Mouse (Mus musculus) intestine, embryonic 15.5 days (tissue): ENCODE results near the gene Plxnb1. TPM values are rescaled to one million over a fixed set of nuclear protein-coding genes. Genes with fewer than 3 reads are reported as not detected.

Source experiments
- ATAC-seq: fragments of 200-750 bp; cut with Nextera tagmentation; 2 replicates; pipeline ENCODE4 v1.8.0; 2017; ENCODE audit warnings: moderate TSS enrichment, moderate library complexity
- H3K27ac ChIP-seq: fragments of 300-500 bp; sonication (generic); 2 replicates; pipeline ENCODE4 v1.5.1; 2015; ENCODE audit warnings: mild to moderate bottlenecking, inconsistent platforms
- H3K27me3 ChIP-seq: fragments of 300-500 bp; sonication (generic); replicated peaks from 2 replicates; pipeline ENCODE4 v1.6.1; 2015; ENCODE audit warnings: inconsistent platforms
- H3K36me3 ChIP-seq: fragments of 300-500 bp; sonication (generic); 2 replicates; pipeline ENCODE4 v1.6.1; 2015; ENCODE audit warnings: inconsistent platforms
- H3K4me1 ChIP-seq: fragments of 300-500 bp; sonication (generic); replicated peaks from 2 replicates; pipeline ENCODE4 v1.6.1; 2015; ENCODE audit warnings: inconsistent platforms
- H3K4me2 ChIP-seq: fragments of 300-500 bp; sonication (generic); replicated peaks from 2 replicates; pipeline ENCODE4 v1.6.1; 2015; ENCODE audit warnings: mild to moderate bottlenecking, inconsistent platforms
- H3K4me3 ChIP-seq: fragments of 300-500 bp; sonication (generic); replicated peaks from 2 replicates; pipeline ENCODE4 v1.5.1; 2015; ENCODE audit warnings: inconsistent platforms
- H3K9ac ChIP-seq: fragments of 300-500 bp; sonication (generic); 2 replicates; pipeline ENCODE4 v1.6.1; 2015; ENCODE audit warnings: inconsistent platforms
- H3K9me3 ChIP-seq: fragments of 300-500 bp; sonication (generic); 2 replicates; pipeline ENCODE4 v1.6.1; 2016; ENCODE audit warnings: inconsistent platforms
- WGBS: fragments of 180-500 bp; shearing (Covaris S2); methylation state at CpG from one replicate; pipeline ENCODE4 v1.1.7; 2015; 5-methylcytosine and 5-hydroxymethylcytosine counted together
- polyA plus RNA-seq: library from polyadenylated mRNA; unstranded; fragments of >200 nt; fragmentation: Nextera tagmentation; extraction: Ambion mirVana; gene quantifications from 2 replicates; pipeline ENCODE4 v1.2.1, GENCODE M21; 2015

Plxnb1 gene
- polyA plus RNA-seq = 7.1 TPM in 2 replicates

- Histone ChIP-seq H3K4me2 (peak within 1 kb of the TSS; percentile 85), H3K27ac (peak within 1 kb of the TSS; percentile 98), H3K36me3 (peaks cover 9% of the 10 kb centered on the region; the same call in 1 of the 2 replicates), H3K9me3 (no peaks in the 10 kb centered on the region), H3K4me3 (peak within 1 kb of the TSS; percentile 72), H3K27me3 (no peaks in the 10 kb centered on the region), H3K4me1 (peaks cover 56% of the 10 kb centered on the region), H3K9ac (peak within 1 kb of the TSS; percentile 84)
- ATAC-seq = peak; percentile 75
- under 1% methylated on average over 79 of the region's 102 CpGs for WGBS
These were observed at the start of gene Plxnb1 for GRCm38 (mm10) chr9:109095137-109095982. Gene Plxnb1 (plus strand): TSS chr9:109095389.

GRCm38 (mm10) chr9:109046306-109046705, 48.9 kb upstream of the Plxnb1 start:
- no peaks in the 10 kb centered on the region for H3K9me3 ChIP-seq
- no peaks in the 10 kb centered on the region for H3K27me3 ChIP-seq
- WGBS = 34% methylated on average over 5 of the region's 5 CpGs
- ATAC-seq = no peak; the same call in 1 of the 2 replicates
- no peak overlapping the region for H3K4me2 ChIP-seq
- no peak overlapping the region for H3K9ac ChIP-seq
- H3K4me1 ChIP-seq = peaks cover 2% of the 10 kb centered on the region
- H3K27ac ChIP-seq = no peak overlapping the region
- H3K36me3 ChIP-seq = no peaks in the 10 kb centered on the region
- H3K4me3 ChIP-seq = no peak overlapping the region

DNA sequence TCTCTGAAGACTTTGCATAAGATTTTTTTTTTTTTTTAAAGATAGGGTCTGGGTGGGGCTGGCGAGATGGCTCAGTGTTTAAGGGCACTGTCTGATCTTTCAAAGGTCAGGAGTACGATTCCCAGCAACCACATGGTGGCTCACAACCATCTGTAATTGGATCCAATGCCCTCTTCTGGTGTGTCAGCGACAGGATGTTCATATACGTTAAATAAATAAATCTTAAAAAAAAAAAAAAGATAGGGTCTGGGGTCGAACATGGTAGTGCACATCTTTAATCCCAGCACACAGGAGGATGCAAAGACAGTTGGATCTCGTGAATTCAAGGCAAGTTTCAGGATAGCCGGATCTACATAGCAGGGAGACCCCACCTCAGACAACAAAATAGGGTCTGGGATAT, 45.9 kb upstream of the Plxnb1 start:
- H3K4me2 ChIP-seq = no peak overlapping the region
- 69% methylated on average over 7 of the region's 7 CpGs for WGBS
- H3K27ac ChIP-seq = no peak overlapping the region
- H3K4me1 ChIP-seq = peaks cover 2% of the 10 kb centered on the region; the same call in 1 of the 2 replicates
- H3K4me3 ChIP-seq = no peak overlapping the region
- no peak for ATAC-seq
- H3K9me3 ChIP-seq = no peaks in the 10 kb centered on the region
- H3K36me3 ChIP-seq = no peaks in the 10 kb centered on the region
- no peak overlapping the region for H3K9ac ChIP-seq
- H3K27me3 ChIP-seq = no peaks in the 10 kb centered on the region

DNA sequence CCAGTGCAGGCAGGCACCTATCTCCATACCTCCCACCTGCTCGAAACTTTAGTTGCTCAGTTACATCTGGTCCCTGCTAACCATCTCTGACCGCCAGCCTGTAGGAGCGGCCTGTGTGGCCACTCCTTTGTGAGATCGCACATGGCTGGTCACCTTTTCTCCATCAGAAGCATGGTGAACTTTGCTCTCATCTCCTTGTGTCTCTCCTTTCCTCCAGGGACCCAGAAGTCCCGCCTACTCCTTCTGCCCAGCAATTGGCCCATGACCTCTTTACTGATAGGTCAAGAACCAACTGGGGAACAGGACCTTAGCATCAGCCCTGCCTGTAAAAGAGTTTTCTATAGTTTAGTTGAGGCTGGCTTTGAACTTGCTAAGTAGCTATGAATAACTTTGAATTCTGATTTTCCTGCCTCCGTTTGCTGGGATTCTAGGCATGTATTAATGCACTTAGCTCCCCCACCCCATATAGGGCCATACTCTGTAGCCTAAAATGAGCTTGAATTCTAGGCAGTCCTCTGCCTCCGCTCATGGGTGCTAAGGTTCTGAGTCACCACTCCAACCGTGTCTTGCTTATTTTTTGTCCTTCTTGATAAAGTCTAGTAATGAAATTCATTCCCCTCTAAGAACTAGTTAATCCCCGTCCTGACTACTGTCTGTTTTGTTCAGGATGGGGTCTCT, 45.1 kb upstream of the Plxnb1 start:
- Histone ChIP-seq H3K4me2 (no peak overlapping the region), H3K36me3 (no peaks in the 10 kb centered on the region), H3K9me3 (no peaks in the 10 kb centered on the region), H3K27ac (no peak overlapping the region), H3K9ac (no peak overlapping the region), H3K27me3 (no peaks in the 10 kb centered on the region), H3K4me3 (no peak overlapping the region), H3K4me1 (peaks cover 4% of the 10 kb centered on the region)
- no peak for ATAC-seq
- 73% methylated on average over 9 of the region's 9 CpGs for WGBS

- Histone ChIP-seq H3K4me2 (no peak overlapping the region), H3K9ac (no peak overlapping the region), H3K4me1 (peaks cover 4% of the 10 kb centered on the region), H3K36me3 (no peaks in the 10 kb centered on the region), H3K9me3 (no peaks in the 10 kb centered on the region), H3K27me3 (no peaks in the 10 kb centered on the region), H3K4me3 (no peak overlapping the region), H3K27ac (no peak overlapping the region)
- ATAC-seq = no peak
- WGBS = 71% methylated on average over 3 of the region's 3 CpGs
These were observed 44.6 kb upstream of the Plxnb1 start for GRCm38 (mm10) chr9:109050674-109050997.

DNA sequence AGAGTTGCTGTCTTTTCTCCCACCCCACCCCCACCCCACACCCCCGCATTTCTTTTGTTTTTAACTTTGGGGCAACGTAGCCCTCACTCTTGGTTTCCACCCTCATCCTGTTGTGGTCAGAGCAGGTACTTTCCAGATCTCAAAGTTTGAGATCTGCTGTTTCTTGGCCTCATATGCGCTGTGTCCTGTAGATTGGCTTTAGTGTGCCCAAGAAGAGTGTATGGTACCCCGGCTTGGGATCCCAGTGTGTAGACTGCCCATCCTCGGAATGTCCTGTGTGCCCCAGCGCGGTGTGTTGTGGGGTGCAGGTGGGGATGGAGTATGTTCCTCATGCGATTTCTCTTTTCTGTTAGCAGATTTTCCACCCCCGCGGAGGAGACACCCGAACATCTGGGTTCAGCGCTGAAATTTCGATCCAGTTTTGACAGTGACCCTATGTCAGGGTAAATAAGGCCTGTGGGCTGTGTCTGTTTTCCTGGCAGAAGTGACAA, 44.1 kb upstream of the Plxnb1 start:
- peaks cover 4% of the 10 kb centered on the region for H3K4me1 ChIP-seq
- no peaks in the 10 kb centered on the region for H3K36me3 ChIP-seq
- H3K4me3 ChIP-seq = no peak overlapping the region
- no peak overlapping the region for H3K4me2 ChIP-seq
- H3K9me3 ChIP-seq = no peaks in the 10 kb centered on the region
- no peaks in the 10 kb centered on the region for H3K27me3 ChIP-seq
- no peak for ATAC-seq
- no peak overlapping the region for H3K9ac ChIP-seq
- WGBS = 88% methylated on average over 13 of the region's 13 CpGs
- H3K27ac ChIP-seq = no peak overlapping the region

GRCm38 (mm10) chr9:109051651-109052489, 43.3 kb upstream of the Plxnb1 start:
- Histone ChIP-seq H3K9me3 (no peaks in the 10 kb centered on the region), H3K4me3 (no peak overlapping the region), H3K36me3 (peaks cover 5% of the 10 kb centered on the region), H3K27me3 (no peaks in the 10 kb centered on the region), H3K27ac (no peak overlapping the region), H3K4me1 (peaks cover 4% of the 10 kb centered on the region), H3K4me2 (no peak overlapping the region), H3K9ac (no peak overlapping the region)
- 87% methylated on average over 10 of the region's 10 CpGs for WGBS
- no peak for ATAC-seq

DNA sequence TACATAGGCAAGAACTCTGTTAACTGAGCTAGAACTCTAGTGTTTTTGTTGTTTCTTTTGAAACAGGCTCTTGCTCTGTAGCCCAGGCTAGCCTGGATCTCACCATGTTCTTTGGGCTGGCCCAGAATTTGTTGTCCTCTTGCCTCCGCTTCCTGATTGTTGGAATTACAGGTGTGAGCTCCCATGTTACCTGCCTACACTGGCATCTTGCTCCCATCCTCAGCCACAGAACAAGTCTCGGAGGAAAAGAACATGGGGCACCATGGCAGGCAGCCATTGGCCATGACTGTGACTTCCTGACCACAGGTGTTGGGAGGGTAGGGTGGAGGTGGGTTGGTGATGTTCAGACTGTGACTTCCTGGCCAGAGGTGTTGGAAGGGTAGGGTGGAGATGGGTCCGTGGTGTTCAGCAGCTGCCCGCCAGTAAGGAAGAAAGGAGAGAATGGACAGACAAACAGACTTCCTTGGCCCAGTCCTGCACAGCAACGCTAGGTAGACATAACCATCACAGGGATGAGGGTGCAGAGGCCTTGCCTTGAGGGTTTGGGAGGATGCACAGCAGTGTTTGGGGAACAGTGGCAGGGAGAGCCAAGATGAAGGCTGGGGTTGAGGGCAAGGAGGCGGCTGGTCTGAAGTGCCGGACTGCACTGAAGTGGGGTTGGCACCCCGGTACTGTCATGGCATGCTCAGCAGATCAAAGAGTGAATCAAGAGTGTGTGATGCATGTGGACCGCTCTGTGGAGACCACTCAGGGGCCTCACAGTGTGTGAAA, 42.5 kb upstream of the Plxnb1 start:
- Histone ChIP-seq H3K9ac (no peak overlapping the region), H3K4me1 (peaks cover 4% of the 10 kb centered on the region), H3K36me3 (peaks cover 12% of the 10 kb centered on the region), H3K9me3 (no peaks in the 10 kb centered on the region), H3K4me2 (no peak overlapping the region), H3K27me3 (no peaks in the 10 kb centered on the region), H3K4me3 (no peak overlapping the region), H3K27ac (no peak overlapping the region)
- WGBS = 90% methylated on average over 9 of the region's 9 CpGs
- ATAC-seq = no peak

DNA sequence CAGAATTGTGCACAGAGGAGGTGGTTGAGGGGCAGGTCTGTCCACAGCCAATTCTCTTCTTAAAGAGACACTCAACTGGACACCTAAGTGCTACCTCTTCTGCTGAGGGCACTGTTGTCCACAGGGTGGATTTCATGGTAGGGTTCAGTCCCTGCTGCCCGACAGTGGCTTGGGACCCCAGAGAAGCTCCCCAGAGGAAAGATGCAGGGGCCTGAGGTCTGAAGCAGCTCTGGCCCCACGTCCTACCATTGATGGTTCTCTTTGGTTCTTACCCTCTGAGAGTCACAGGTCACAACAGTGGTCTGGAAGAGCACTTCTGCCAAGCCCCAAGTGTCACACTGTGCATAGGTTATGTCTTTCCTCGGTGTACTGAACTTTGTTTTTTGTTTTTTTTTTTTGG, 41.8 kb upstream of the Plxnb1 start:
- Histone ChIP-seq H3K4me2 (no peak overlapping the region), H3K9me3 (no peaks in the 10 kb centered on the region), H3K9ac (no peak overlapping the region), H3K4me3 (no peak overlapping the region), H3K36me3 (peaks cover 19% of the 10 kb centered on the region), H3K27ac (no peak overlapping the region), H3K4me1 (peaks cover 4% of the 10 kb centered on the region), H3K27me3 (no peaks in the 10 kb centered on the region)
- ATAC-seq = no peak
- 76% methylated on average over 3 of the region's 3 CpGs for WGBS

GRCm38 (mm10) chr9:109053851-109054250, 41.3 kb upstream of the Plxnb1 start:
- no peak for ATAC-seq
- no peak overlapping the region for H3K4me3 ChIP-seq
- H3K36me3 ChIP-seq = peaks cover 19% of the 10 kb centered on the region
- no peak overlapping the region for H3K27ac ChIP-seq
- H3K4me1 ChIP-seq = peaks cover 9% of the 10 kb centered on the region
- 77% methylated on average over 6 of the region's 6 CpGs for WGBS
- no peak overlapping the region for H3K9ac ChIP-seq
- H3K27me3 ChIP-seq = no peaks in the 10 kb centered on the region
- H3K4me2 ChIP-seq = no peak overlapping the region
- H3K9me3 ChIP-seq = no peaks in the 10 kb centered on the region

DNA sequence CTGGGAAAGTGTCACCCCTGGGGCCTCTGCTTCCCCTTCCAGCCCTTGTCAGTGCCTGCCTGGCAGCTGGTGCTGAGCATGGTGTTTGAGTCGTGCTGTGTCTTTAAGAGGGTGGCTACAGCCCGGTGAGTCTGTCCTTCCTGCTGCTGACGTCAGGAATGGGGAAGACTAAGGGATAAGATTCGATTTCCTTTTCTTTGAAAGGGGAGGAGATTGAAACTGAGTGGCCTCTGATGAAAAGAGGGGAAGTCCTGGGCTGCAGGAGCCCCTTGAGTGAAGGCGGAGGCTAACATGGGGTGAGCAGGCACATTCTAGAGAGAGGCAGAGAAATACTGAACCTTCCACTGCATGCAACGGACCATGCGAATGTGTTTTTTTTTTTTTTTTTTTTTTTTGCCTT, 40.5 kb upstream of the Plxnb1 start:
- Histone ChIP-seq H3K36me3 (peaks cover 19% of the 10 kb centered on the region), H3K9ac (peak overlapping the region; percentile 37), H3K4me2 (peak overlapping the region; percentile 57)

More for the DNA sequence above, 40.5 kb upstream of the Plxnb1 start:
- Histone ChIP-seq H3K4me3 (peak overlapping the region; percentile 29), H3K27ac (peak overlapping the region; percentile 76), H3K4me1 (peaks cover 16% of the 10 kb centered on the region), H3K9me3 (no peaks in the 10 kb centered on the region), H3K27me3 (no peaks in the 10 kb centered on the region)
- WGBS = 5% methylated on average over 7 of the region's 7 CpGs
- peak; percentile 81 for ATAC-seq
